In genomic region chr1:183928539-183928938, GRCm38 (mm10) we compare ENCODE assay signal across 22 mouse cellular contexts.
DNase-seq lines count a peak whose midpoint lies in the region; ATAC-seq and TF ChIP-seq lines count a peak whose summit lies in the region.
"Had no signal": no experiment of that assay in that cellular context is flagged by ENCODE, and none has a peak within 500 bp of the region (broad histone marks: within the 10 kb centered on the region; RNA-seq: fewer than 3 reads in every experiment).

No protein-coding gene starts in this region.

- H3K9me3 ChIP-seq in embryonic facial prominence, embryonic 11.5 days (replicated peaks; ENCODE audit: control insufficient read depth, low read length), result no peaks in the 10 kb centered on the region
- H3K9me3 ChIP-seq: forebrain, embryonic 10.5 days; hindbrain, embryonic 12.5 days; limb, embryonic 15.5 days; liver, embryonic 15.5 days; stomach, embryonic 15.5 days had no signal

- H3K4me1 ChIP-seq in cerebellum, adult 2 months (ENCODE audit: control insufficient read depth, insufficient read depth, low read length), result no peaks in the 10 kb centered on the region
- no peaks in the 10 kb centered on the region for H3K4me1 ChIP-seq in embryonic facial prominence, embryonic 11.5 days (ENCODE audit: control insufficient read depth, insufficient read depth, low read length)
- H3K4me1 ChIP-seq: forebrain, embryonic 10.5 days; hindbrain, embryonic 12.5 days; limb, embryonic 15.5 days; liver, embryonic 15.5 days; stomach, embryonic 15.5 days had no signal

- no peak overlapping the region for H3K9ac ChIP-seq in embryonic facial prominence, embryonic 11.5 days (replicated peaks; ENCODE audit: low read length)
- H3K9ac ChIP-seq: hindbrain, embryonic 12.5 days; limb, embryonic 15.5 days; liver, embryonic 15.5 days; stomach, embryonic 15.5 days had no signal

- 57% methylated on average over 4 of the region's 4 CpGs for WGBS in cerebellum, adult 2 months
- WGBS in embryonic facial prominence, embryonic 11.5 days, result 29% methylated on average over 4 of the region's 4 CpGs

- H3K27ac ChIP-seq in cerebellum, adult 2 months (ENCODE audit: insufficient read depth, low read length), result no peak overlapping the region
- H3K27ac ChIP-seq in embryonic facial prominence, embryonic 11.5 days (replicated peaks; ENCODE audit: low read depth, low read length), result no peak overlapping the region
- H3K27ac ChIP-seq: forebrain, embryonic 10.5 days; hindbrain, embryonic 12.5 days; layer of hippocampus, adult 2 months; limb, embryonic 15.5 days; liver, embryonic 15.5 days; stomach, embryonic 15.5 days had no signal

- no peak overlapping the region for H3K4me3 ChIP-seq in cerebellum, adult 2 months (replicated peaks; ENCODE audit: insufficient read depth, low read depth, low read length)
- H3K4me3 ChIP-seq in embryonic facial prominence, embryonic 11.5 days (ENCODE audit: low read depth, low read length), result no peak overlapping the region
- H3K4me3 ChIP-seq: forebrain, embryonic 10.5 days; hindbrain, embryonic 12.5 days; layer of hippocampus, adult 2 months; limb, embryonic 15.5 days; liver, embryonic 15.5 days; stomach, embryonic 15.5 days had no signal

- no peak for TF ChIP-seq CTCF in cerebellum, adult 2 months (IDR thresholded peaks at IDR 0.05; ENCODE audit: borderline replicate concordance, insufficient read depth, low read depth, low read length)

- ATAC-seq in embryonic facial prominence, embryonic 11.5 days (replicated peaks; ENCODE audit: insufficient number of reproducible peaks, low FRiP score, low TSS enrichment, low read depth), result no peak; the same call in 1 of the 2 replicates
- ATAC-seq in activated CD4-positive, CD25-positive, alpha-beta regulatory T cell, adult 4 months, result no peak

- DNase-seq in cerebellum, adult 2 months, result peak; percentile 10 to 29
- no peak for DNase-seq in cerebellum, postnatal 10 days
- DNase-seq in heart, adult 11 months, result peak; percentile 89
- DNase-seq in heart, postnatal 25 days (ENCODE audit: low spot score), result no peak
- DNase-seq in brain, adult 2 months (ENCODE audit: low read depth, low spot score), result peak; percentile 37
- DNase-seq in embryonic facial prominence, embryonic 11.5 days (ENCODE audit: low spot score), result peak; percentile 23
- DNase-seq in thymus, postnatal 25 days, result no peak
- DNase-seq: adrenal gland, postnatal 14 days; kidney, adult 18-20 months; kidney, postnatal 14 days; layer of hippocampus, postnatal 36 days; midbrain, embryonic 14.5 days; spleen, adult 18-20 months; thymus, adult 2 months had no signal

- intact Hi-C loops in heart, postnatal 25 days (cut with DNase I), result no loop called here

- H3K27me3 ChIP-seq in cerebellum, adult 2 months (ENCODE audit: control insufficient read depth, insufficient read depth, low read length), result no peaks in the 10 kb centered on the region
- no peaks in the 10 kb centered on the region for H3K27me3 ChIP-seq in embryonic facial prominence, embryonic 11.5 days (ENCODE audit: control insufficient read depth, insufficient read depth, low read length)
- H3K27me3 ChIP-seq: hindbrain, embryonic 12.5 days; limb, embryonic 15.5 days; liver, embryonic 15.5 days; stomach, embryonic 15.5 days had no signal

- no peak for TF ChIP-seq POLR2A in cerebellum, adult 2 months (IDR thresholded peaks at IDR 0.05; ENCODE audit: borderline replicate concordance, insufficient read depth, low read length)

- H3K36me3 ChIP-seq in embryonic facial prominence, embryonic 11.5 days (replicated peaks; ENCODE audit: control insufficient read depth, insufficient read depth, low read depth, low read length), result no peaks in the 10 kb centered on the region
- H3K36me3 ChIP-seq: forebrain, embryonic 10.5 days; G1E; hindbrain, embryonic 12.5 days; limb, embryonic 15.5 days; liver, embryonic 15.5 days; stomach, embryonic 15.5 days had no signal

- no peak overlapping the region for H3K4me2 ChIP-seq in embryonic facial prominence, embryonic 11.5 days (ENCODE audit: low read depth, low read length)
- H3K4me2 ChIP-seq: hindbrain, embryonic 12.5 days; limb, embryonic 15.5 days; liver, embryonic 15.5 days; stomach, embryonic 15.5 days had no signal

Comparison
In these comparisons a context has a peak if more than half of its experiments do, and no peak if none do; other contexts are left out.
1. DNase-seq: peak in cerebellum, adult 2 months (2 of 2), heart, adult 11 months (single experiment), brain, adult 2 months (single experiment) and embryonic facial prominence, embryonic 11.5 days (single experiment); none in cerebellum, postnatal 10 days (0 of 2), heart, postnatal 25 days (single experiment) and thymus, postnatal 25 days (single experiment).